Mouse (Mus musculus): ENCODE measurements at regions not wholly inside any gene's neighbourhood (a gene's known extent, or its start where the extent isn't known, plus 50 kb on each side); places are given as distances from the start of the nearest gene placed in this dataset.
"Not testable (repeated sequence)": the region's sequence is repeated elsewhere in the genome, so short reads cannot be mapped to it uniquely, and the experiment has no call there.

GRCm38 (mm10) chr9:9375304-9375904 is 136.5 kb upstream of the Arhgap42 start:
- POLR2A ChIA-PET: interaction anchor here in 1 of 4 experiments (0.6 kb wide), 1 partner anchor 165 kb away, joined by 3 read pairs; no protein-coding TSS in a partner anchor
- CTCF ChIA-PET: interaction anchor here (0.7 to 1.5 kb wide), 6 partner anchors 209 to 408 kb away, joined by 3 to 8 read pairs (median 5); no protein-coding TSS in a partner anchor

DNA sequence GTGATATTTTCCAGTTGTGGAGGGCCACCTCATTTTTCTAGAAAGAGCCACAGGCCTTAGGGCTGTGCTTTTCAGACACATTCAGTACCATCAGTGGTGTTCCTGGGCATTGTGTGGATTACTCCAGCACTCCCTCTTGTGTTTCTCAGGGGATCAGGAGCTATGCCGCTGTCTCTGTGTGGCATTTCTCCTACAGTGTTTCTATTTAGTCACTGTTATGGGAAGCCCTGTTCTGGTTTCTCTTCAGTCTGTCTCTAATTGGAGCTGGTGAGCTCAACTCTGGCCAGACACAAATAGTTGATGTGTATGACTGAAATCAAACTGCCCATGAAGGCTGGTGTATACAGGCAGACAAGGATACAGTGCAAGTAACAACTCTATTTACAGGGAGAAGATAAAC is 133.7 kb upstream of the Arhgap42 start:
- ChIA-PET POLR2A (interaction anchor here in 1 of 4 experiments (0.6 kb wide), 1 partner anchor 134 kb away, joined by 4 read pairs; the partner anchor contains the start of gene Arhgap42), CTCF (interaction anchor here in 3 of 4 experiments (0.6 to 2.6 kb wide), 6 partner anchors 14 to 672 kb away, joined by 3 to 21 read pairs (median 8); no protein-coding TSS in a partner anchor)

DNA sequence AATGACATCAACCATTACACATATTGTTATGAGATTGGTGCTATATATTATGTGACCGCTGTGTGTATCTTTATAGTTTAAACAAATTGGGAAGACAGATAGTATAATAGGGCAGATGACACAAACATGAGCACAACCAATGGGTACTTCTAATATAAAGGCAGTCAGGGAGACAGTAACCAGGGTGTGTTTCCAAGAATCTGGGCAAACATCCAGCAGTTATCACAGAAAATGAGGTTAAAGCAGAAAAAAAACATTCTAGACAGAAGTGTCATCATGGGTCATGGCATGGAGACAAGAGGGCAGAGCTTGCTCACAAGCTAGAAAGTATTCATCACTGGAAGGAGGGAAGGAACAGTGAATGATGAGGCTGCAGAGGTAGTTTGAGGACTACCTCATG is 129.8 kb upstream of the Arhgap42 start:
- POLR2A ChIA-PET: no interaction called here
- CTCF ChIA-PET: no interaction called here

DNA sequence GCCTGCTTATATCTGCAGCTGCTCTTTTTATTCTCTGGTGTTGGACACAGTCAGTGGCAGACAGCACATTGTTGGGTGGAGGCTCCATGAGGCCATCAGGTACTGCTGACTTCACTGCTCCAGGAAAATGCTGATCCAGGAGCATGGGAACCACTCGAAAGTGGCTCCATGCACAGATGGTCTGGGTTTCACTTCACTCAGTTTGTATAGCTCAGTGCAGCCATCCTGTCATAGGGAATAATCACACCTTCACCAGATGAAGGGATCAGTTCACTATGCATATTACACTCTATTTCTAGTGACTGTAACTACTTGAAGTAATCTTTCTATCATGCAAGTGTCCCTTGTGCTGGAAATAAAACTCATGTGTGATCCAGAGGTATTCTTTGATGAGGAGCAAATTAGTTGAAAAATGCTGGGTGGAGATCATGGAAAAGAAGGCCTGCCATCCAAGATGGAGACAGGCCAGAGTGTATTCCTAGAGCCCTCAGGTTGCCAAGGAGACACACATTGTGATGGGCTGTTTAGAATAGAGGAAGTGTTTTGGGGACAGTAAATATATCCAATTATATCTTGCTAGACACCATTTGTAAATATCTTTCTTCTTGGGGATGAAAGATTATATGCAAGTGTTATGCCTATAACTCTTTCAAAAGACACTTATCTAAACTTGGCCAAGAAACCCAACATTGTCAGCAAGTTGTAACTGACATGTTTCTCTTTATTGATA is 103.7 kb upstream of the Arhgap42 start:
- CTCF ChIA-PET: no interaction called here

DNA sequence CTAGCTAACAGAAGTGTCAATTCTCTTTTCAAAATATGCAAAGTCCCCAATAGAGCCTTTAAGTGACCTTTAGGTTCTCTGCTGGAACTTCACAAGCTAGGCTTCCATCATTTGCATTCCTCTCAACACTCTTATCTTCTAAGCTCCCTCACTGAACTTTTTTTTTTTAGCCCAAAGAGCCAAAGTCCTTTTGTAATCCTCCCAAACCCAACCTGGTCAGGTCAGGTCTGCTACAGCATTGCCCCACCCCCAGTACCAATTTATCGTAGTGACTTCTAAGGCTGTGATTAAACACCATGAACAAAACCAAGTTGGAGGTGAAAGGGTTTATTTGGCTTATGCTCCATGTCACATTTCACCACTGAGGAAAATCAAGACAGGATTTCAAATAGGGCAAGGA is 79.7 kb upstream of the Arhgap42 start:
- ChIA-PET POLR2A (interaction anchor here in 1 of 4 experiments (1.1 kb wide), 1 partner anchor 49 kb away, joined by 3 read pairs; no protein-coding TSS in a partner anchor), CTCF (no interaction called here)

More for the DNA sequence above, 103.7 kb upstream of the Arhgap42 start:
- POLR2A ChIA-PET: no interaction called here

GRCm38 (mm10) chr9:9316021-9316420 is 77.1 kb upstream of the Arhgap42 start:
- ChIA-PET CTCF (no interaction called here), POLR2A (no interaction called here)

DNA sequence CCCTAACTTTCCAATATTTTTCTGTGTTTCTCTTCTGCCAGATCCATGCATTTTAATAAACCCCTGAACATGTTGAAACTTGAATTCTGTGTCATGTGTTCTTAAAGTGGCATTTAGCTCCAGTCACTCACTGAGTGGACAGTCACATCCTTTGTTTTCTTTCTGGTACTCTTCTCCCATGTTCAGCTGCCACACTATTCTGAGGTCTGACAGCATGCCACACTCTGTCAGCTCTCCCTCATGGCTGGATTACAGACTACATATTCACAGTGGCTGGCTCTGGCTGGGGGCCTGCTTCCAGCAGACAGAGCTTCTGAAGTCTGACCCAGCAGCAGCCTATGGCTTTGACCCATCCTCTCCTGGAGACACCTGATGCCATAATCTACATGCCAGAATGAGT is 73.4 kb upstream of the Arhgap42 start:
- CTCF ChIA-PET: no interaction called here
- POLR2A ChIA-PET: interaction anchor here in 2 of 4 experiments (0.6 to 1.3 kb wide), 2 partner anchors 41 to 1464 kb away, joined by 3 to 8 read pairs; no protein-coding TSS in a partner anchor

- ChIA-PET CTCF (no interaction called here), POLR2A (interaction anchor here in 2 of 4 experiments (0.6 to 1.3 kb wide), 2 partner anchors 41 to 1463 kb away, joined by 3 to 8 read pairs; no protein-coding TSS in a partner anchor)
These were observed 72.8 kb upstream of the Arhgap42 start for GRCm38 (mm10) chr9:9311627-9312265.

- POLR2A ChIA-PET: interaction anchor here in 2 of 4 experiments (1.0 to 1.3 kb wide), 2 partner anchors 40 to 103 kb away, joined by 3 read pairs; no protein-coding TSS in a partner anchor
- CTCF ChIA-PET: not testable (repeated sequence)
These were observed 72.2 kb upstream of the Arhgap42 start for GRCm38 (mm10) chr9:9311040-9311583.

GRCm38 (mm10) chr9:9290767-9291166 is 51.9 kb upstream of the Arhgap42 start:
- ChIA-PET POLR2A (interaction anchor here in 1 of 4 experiments (0.9 to 1.4 kb wide), 2 partner anchors 23 to 52 kb away, joined by 3 to 5 read pairs; partner anchors contain the start of gene Arhgap42), CTCF (no interaction called here)

- POLR2A ChIA-PET: interaction anchor here in 2 of 4 experiments (0.7 to 1.6 kb wide), 3 partner anchors 51 to 262 kb away, joined by 3 to 5 read pairs (median 3); no protein-coding TSS in a partner anchor
- CTCF ChIA-PET: interaction anchor here in 1 of 4 experiments (0.7 kb wide), 1 partner anchor 11 kb away, joined by 3 read pairs; no protein-coding TSS in a partner anchor
These were observed 50.7 kb upstream of the Arhgap42 start for GRCm38 (mm10) chr9:9289570-9289969.

Data from embryonic stem cell, embryonic (primary cell).